Mouse (Mus musculus): Measurements from ENCODE around the gene Sgpp1. TPM values are rescaled to one million over a fixed set of nuclear protein-coding genes. Genes with fewer than 3 reads are reported as not detected.

Gene Sgpp1
- polyA plus RNA-seq, 1 experiment from 2014 or later, result 15.5 TPM

DNA sequence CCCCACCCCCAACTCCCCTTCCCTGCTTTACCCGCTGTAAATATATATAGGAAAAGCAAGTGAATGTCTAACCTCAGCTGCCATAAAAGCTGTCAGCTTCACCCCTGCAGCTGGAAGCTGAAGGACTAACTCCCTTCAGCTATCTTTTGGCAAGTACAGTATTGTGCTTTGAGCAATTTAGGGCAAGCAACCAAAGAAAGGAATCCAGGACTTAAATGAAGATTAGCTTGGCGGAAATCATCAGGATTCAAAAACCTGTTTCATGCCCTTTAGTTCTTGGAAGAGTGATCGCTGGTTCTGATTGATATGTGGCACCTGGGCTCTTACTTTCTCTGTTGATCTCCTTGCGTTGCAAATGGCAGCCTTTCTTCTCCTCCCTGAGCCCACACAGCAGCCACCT, 13.0 kb upstream of the Sgpp1 start:
- no peaks in the 10 kb centered on the region for H3K36me3 ChIP-seq
- no peak overlapping the region for H3K9ac ChIP-seq
- H3K27me3 ChIP-seq, result no peaks in the 10 kb centered on the region
- H3K27ac ChIP-seq, result no peak overlapping the region
- no peak overlapping the region for H3K4me3 ChIP-seq
- H3K9me3 ChIP-seq, result no peaks in the 10 kb centered on the region
- ATAC-seq (ENCODE audit: borderline replicate concordance, extremely low read depth, low FRiP score, low TSS enrichment), result no peak
- WGBS, result 51% methylated on average over 4 of the region's 4 CpGs
- H3K4me1 ChIP-seq, result no peaks in the 10 kb centered on the region
- H3K4me2 ChIP-seq, result no peak overlapping the region

DNA sequence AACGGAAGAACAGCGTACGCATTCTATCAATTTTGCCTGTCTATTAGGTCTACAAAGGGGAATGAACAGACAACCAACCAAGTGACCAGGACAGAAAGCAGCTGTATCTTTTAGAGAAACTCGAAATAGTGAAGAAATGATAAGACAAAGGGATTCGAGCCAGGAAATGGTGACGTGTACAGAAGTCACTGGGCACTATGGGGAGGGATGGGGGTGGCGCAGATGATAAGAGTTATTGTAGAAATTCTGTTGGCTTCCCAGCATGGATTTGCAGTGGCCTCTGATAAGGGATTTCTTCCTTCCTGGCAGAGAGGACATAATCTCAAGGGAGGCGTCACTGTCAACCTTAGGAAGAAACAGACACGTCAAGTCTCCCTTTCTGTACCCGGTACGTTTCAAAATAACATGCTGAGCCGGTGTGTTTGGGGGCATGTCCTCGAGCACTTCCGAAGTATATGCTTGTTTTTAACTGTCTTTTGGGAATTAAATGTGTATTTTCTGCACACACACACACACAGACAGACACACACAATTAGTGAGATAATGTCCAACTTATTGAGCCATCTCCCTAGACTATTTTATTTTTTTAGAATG, 10.3 kb upstream of the Sgpp1 start:
- no peak overlapping the region for H3K9ac ChIP-seq
- ATAC-seq (ENCODE audit: borderline replicate concordance, extremely low read depth, low FRiP score, low TSS enrichment), result peak; percentile 81; the same call in 1 of the 2 replicates
- H3K9me3 ChIP-seq, result no peaks in the 10 kb centered on the region
- no peak overlapping the region for H3K4me2 ChIP-seq
- H3K36me3 ChIP-seq, result no peaks in the 10 kb centered on the region
- H3K4me3 ChIP-seq, result no peak overlapping the region
- H3K27me3 ChIP-seq, result no peaks in the 10 kb centered on the region
- no peaks in the 10 kb centered on the region for H3K4me1 ChIP-seq
- H3K27ac ChIP-seq, result no peak overlapping the region
- WGBS, result 39% methylated on average over 14 of the region's 14 CpGs

DNA sequence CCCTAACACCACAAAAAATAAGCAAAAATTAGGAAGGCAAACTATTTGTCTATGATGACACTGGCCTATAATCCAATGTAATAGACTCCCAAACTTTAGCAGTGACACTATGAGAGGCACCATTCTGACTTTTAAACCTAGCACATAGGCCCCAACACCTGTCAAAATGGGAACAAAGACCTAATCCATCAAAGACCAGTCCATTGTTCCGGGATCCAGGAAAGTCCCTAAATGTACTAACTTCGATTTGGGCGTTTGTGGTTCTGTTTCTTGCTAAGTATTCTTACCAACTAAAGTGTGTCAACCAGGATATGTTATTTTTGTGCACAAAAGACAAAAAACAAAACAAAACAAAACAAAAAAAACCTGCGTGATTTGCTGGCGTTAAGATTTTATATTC, 6.6 kb upstream of the Sgpp1 start:
- 81% methylated on average over 5 of the region's 5 CpGs for WGBS
- Histone ChIP-seq H3K9ac (no peak overlapping the region), H3K27me3 (no peaks in the 10 kb centered on the region), H3K27ac (no peak overlapping the region), H3K4me1 (peaks cover 4% of the 10 kb centered on the region; the same call in 1 of the 2 replicates), H3K4me3 (no peak overlapping the region), H3K36me3 (no peaks in the 10 kb centered on the region), H3K4me2 (no peak overlapping the region), H3K9me3 (no peaks in the 10 kb centered on the region)
- ATAC-seq (ENCODE audit: borderline replicate concordance, extremely low read depth, low FRiP score, low TSS enrichment), result no peak

GRCm38 (mm10) chr12:75741273-75741672, 5.7 kb upstream of the Sgpp1 start:
- H3K4me2 ChIP-seq, result no peak overlapping the region
- H3K9ac ChIP-seq, result no peak overlapping the region
- H3K36me3 ChIP-seq, result no peaks in the 10 kb centered on the region
- no peak for ATAC-seq (ENCODE audit: borderline replicate concordance, extremely low read depth, low FRiP score, low TSS enrichment)
- WGBS, result 90% methylated on average over 2 of the region's 2 CpGs
- H3K4me3 ChIP-seq, result no peak overlapping the region
- H3K27me3 ChIP-seq, result no peaks in the 10 kb centered on the region
- H3K4me1 ChIP-seq, result peaks cover 4% of the 10 kb centered on the region; the same call in 1 of the 2 replicates
- H3K9me3 ChIP-seq, result no peaks in the 10 kb centered on the region
- H3K27ac ChIP-seq, result no peak overlapping the region

GRCm38 (mm10) chr12:75740451-75740850, 4.9 kb upstream of the Sgpp1 start:
- no peak overlapping the region for H3K4me3 ChIP-seq
- H3K27me3 ChIP-seq, result no peaks in the 10 kb centered on the region
- H3K36me3 ChIP-seq, result no peaks in the 10 kb centered on the region
- 79% methylated on average over 1 of the region's 1 CpGs for WGBS
- H3K27ac ChIP-seq, result no peak overlapping the region
- H3K9me3 ChIP-seq, result no peaks in the 10 kb centered on the region
- peaks cover 8% of the 10 kb centered on the region; the same call in 1 of the 2 replicates for H3K4me1 ChIP-seq
- no peak overlapping the region for H3K9ac ChIP-seq
- ATAC-seq (ENCODE audit: borderline replicate concordance, extremely low read depth, low FRiP score, low TSS enrichment), result no peak
- H3K4me2 ChIP-seq, result no peak overlapping the region

DNA sequence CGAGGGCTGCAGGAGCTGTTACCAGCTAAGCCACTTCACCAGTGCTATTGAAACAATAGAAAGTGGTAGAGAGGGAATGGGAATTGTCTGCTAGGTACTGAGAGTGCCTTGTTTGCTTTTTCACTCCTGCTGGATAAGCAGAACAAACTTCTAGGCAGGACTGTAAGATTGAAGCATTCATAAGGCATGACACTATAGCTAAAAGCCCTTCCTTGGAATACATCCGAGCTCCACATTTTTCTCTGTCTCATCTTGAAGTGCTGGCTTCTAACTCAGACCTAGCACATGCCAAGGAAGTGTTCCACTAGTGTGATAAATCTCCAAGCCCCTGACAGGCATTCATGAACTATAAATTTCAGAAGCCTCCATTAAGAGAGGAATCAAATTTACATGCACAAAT, 4.1 kb upstream of the Sgpp1 start:
- Histone ChIP-seq H3K9ac (no peak overlapping the region), H3K36me3 (no peaks in the 10 kb centered on the region), H3K27ac (no peak overlapping the region; the same call in 1 of the 2 replicates), H3K27me3 (no peaks in the 10 kb centered on the region), H3K4me3 (no peak overlapping the region), H3K4me2 (no peak overlapping the region), H3K9me3 (no peaks in the 10 kb centered on the region), H3K4me1 (peaks cover 8% of the 10 kb centered on the region; the same call in 1 of the 2 replicates)
- no peak for ATAC-seq (ENCODE audit: borderline replicate concordance, extremely low read depth, low FRiP score, low TSS enrichment)
- WGBS, result 42% methylated on average over 2 of the region's 2 CpGs

DNA sequence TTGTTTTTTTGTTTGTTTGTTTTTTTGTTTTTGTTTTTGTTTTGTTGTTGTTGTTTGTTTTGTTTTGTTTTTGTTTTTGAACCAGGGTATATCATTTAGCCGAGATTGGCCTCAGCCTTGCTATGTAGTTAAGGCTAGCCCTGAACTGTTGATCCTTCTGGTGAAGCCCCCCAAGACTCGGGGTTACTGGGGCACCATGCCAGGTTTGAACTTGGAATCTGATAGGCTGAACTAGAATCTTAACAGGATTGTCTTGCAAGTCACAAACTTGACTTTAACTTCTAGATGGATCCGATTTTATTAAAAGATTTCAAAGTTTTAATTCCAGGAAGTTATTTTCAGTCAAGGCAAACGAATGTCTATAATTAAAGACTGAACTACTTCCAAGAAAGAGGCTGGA, 767 bp upstream of the Sgpp1 start:
- Histone ChIP-seq H3K4me1 (peaks cover 19% of the 10 kb centered on the region), H3K4me2 (no peak overlapping the region), H3K9ac (no peak overlapping the region), H3K36me3 (no peaks in the 10 kb centered on the region), H3K27me3 (no peaks in the 10 kb centered on the region), H3K27ac (no peak overlapping the region), H3K9me3 (no peaks in the 10 kb centered on the region), H3K4me3 (no peak overlapping the region)
- WGBS, result 66% methylated on average over 4 of the region's 4 CpGs
- no peak for ATAC-seq (ENCODE audit: borderline replicate concordance, extremely low read depth, low FRiP score, low TSS enrichment)

DNA sequence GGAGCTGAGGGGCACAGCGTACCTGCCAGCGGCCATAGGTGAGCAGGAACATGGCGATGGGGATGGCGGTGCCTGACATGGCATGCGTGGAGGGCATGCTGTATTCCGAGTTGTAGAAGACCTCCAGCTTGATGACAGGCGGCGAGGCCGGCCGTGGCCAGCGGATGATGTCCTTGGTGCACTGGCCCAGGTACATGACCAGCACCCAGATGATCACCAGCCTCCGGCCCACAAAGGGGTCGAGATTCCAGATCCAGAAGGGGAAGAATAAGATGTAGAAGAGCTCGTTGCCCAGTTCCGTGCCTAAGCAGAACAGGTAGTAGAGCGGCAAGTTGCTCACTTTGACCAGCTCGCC, 661 bp downstream of the Sgpp1 start:
- no peaks in the 10 kb centered on the region for H3K36me3 ChIP-seq
- under 1% methylated on average over 17 of the region's 17 CpGs for WGBS
- no peaks in the 10 kb centered on the region for H3K9me3 ChIP-seq
- peak overlapping the region; percentile 95 for H3K4me2 ChIP-seq
- peak; percentile 15; the same call in 1 of the 2 replicates for ATAC-seq (ENCODE audit: borderline replicate concordance, extremely low read depth, low FRiP score, low TSS enrichment)
- H3K27me3 ChIP-seq, result no peaks in the 10 kb centered on the region
- peak overlapping the region; percentile 82 for H3K4me3 ChIP-seq
- H3K9ac ChIP-seq, result peak overlapping the region; percentile 87
- H3K4me1 ChIP-seq, result peaks cover 22% of the 10 kb centered on the region
- H3K27ac ChIP-seq, result peak overlapping the region; percentile 74; the same call in 1 of the 2 replicates

DNA sequence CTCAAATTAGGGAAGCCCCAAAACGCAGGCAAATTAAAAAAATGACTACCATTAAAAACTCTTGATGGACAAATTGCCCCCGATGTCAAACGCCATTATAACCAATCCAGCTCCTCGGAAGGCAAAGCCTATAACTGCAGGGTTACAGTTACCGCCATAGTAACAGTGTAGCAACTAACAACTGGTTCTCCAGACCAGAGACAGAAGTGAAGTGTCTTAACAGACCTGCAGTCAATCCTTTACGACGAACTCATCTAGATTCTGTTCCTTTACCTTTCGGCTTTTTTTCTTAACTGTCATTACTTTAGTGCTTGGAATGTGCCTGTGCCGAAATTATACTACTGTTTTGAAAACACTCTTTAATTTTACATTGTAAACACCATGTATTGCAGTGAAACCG, 1.4 kb downstream of the Sgpp1 start:
- Histone ChIP-seq H3K27me3 (no peaks in the 10 kb centered on the region), H3K4me1 (peaks cover 18% of the 10 kb centered on the region), H3K4me3 (peak overlapping the region; percentile 82), H3K9ac (peak overlapping the region; percentile 87), H3K9me3 (no peaks in the 10 kb centered on the region), H3K4me2 (peak overlapping the region; percentile 95), H3K27ac (no peak overlapping the region), H3K36me3 (no peaks in the 10 kb centered on the region)
- ATAC-seq (ENCODE audit: borderline replicate concordance, extremely low read depth, low FRiP score, low TSS enrichment), result no peak
- WGBS, result 11% methylated on average over 10 of the region's 10 CpGs

- Histone ChIP-seq H3K4me3 (peak overlapping the region; percentile 82), H3K27ac (no peak overlapping the region), H3K36me3 (peaks cover under 1% of the 10 kb centered on the region; the same call in 1 of the 2 replicates), H3K27me3 (no peaks in the 10 kb centered on the region), H3K4me1 (peaks cover 17% of the 10 kb centered on the region), H3K9me3 (no peaks in the 10 kb centered on the region), H3K9ac (peak overlapping the region; percentile 7; the same call in 1 of the 2 replicates), H3K4me2 (peak overlapping the region; percentile 95)
- ATAC-seq (ENCODE audit: borderline replicate concordance, extremely low read depth, low FRiP score, low TSS enrichment), result no peak
- WGBS, result 20% methylated on average over 7 of the region's 7 CpGs
These were observed 2.0 kb downstream of the Sgpp1 start for GRCm38 (mm10) chr12:75733331-75734070.

DNA sequence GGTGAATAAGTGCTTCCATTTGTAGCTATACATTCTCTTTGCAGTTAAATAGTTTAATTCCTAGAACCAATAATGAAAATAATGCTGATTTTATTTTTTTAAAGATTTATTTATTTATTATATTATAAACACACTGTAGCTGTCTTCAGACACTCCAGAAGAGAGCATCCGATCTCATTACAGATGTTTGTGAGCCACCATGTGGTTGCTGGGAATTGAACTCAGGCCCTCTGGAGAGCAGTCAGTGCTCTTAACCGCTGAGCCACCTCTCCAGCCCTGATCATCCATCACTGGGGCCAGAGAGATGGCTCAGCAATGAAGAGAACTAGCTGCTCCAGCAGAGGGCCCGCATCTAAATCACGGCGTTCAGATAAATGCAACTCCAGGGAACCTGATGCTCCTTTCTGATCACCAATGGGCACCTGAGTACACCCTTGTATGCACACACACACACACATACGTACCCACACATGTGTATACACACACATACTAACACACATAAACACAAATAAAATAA, 3.5 kb downstream of the Sgpp1 start:
- no peak for ATAC-seq (ENCODE audit: borderline replicate concordance, extremely low read depth, low FRiP score, low TSS enrichment)
- H3K9ac ChIP-seq, result no peak overlapping the region
- peaks cover 2% of the 10 kb centered on the region; the same call in 1 of the 2 replicates for H3K36me3 ChIP-seq
- no peak overlapping the region for H3K27ac ChIP-seq
- no peak overlapping the region for H3K4me2 ChIP-seq
- peaks cover 17% of the 10 kb centered on the region for H3K4me1 ChIP-seq
- no peaks in the 10 kb centered on the region for H3K27me3 ChIP-seq
- no peaks in the 10 kb centered on the region for H3K9me3 ChIP-seq
- 59% methylated on average over 6 of the region's 6 CpGs for WGBS
- no peak overlapping the region for H3K4me3 ChIP-seq

GRCm38 (mm10) chr12:75731508-75731907, 4.0 kb downstream of the Sgpp1 start:
- WGBS, result 84% methylated on average over 3 of the region's 3 CpGs
- H3K4me1 ChIP-seq, result peaks cover 17% of the 10 kb centered on the region
- no peak overlapping the region for H3K4me3 ChIP-seq
- H3K27me3 ChIP-seq, result no peaks in the 10 kb centered on the region
- H3K9me3 ChIP-seq, result no peaks in the 10 kb centered on the region
- no peak for ATAC-seq (ENCODE audit: borderline replicate concordance, extremely low read depth, low FRiP score, low TSS enrichment)
- H3K4me2 ChIP-seq, result no peak overlapping the region
- no peak overlapping the region for H3K27ac ChIP-seq
- peaks cover 2% of the 10 kb centered on the region; the same call in 1 of the 2 replicates for H3K36me3 ChIP-seq
- no peak overlapping the region for H3K9ac ChIP-seq

All from lung, embryonic 15.5 days (tissue).